Mouse (Mus musculus) liver, embryonic 14.5 days (tissue): ENCODE data around the gene Ptpdc1. TPM values are rescaled to one million over a fixed set of nuclear protein-coding genes. Genes with fewer than 3 reads are reported as not detected.

Source experiments
- ATAC-seq: fragments of 200-750 bp; cut with Nextera tagmentation; 2 replicates; pipeline ENCODE4 v1.8.0; 2017; ENCODE audit warnings: moderate number of reproducible peaks, mild to moderate bottlenecking, moderate library complexity; ENCODE audit not compliant: insufficient read depth
- DNase-seq, 3 experiments: peaks; one replicate each; pipeline ENCODE4 v3.0.0-alpha.2; 2012 to 2013; ENCODE audit warnings: low read depth in 3 of 3, low spot score in 3 of 3
- H3K27ac ChIP-seq: fragments of 300-500 bp; sonication (generic); 2 replicates; pipeline ENCODE4 v1.5.1; 2014; ENCODE audit warnings: moderate library complexity, mild to moderate bottlenecking, control low read depth, inconsistent platforms
- H3K27me3 ChIP-seq: fragments of 300-500 bp; sonication (generic); 2 replicates; pipeline ENCODE4 v1.6.1; 2014; ENCODE audit warnings: mild to moderate bottlenecking, low read length, moderate library complexity; ENCODE audit not compliant: control insufficient read depth, insufficient read depth
- H3K36me3 ChIP-seq: fragments of 300-500 bp; sonication (generic); replicated peaks from 2 replicates; pipeline ENCODE4 v1.6.1; 2014; ENCODE audit warnings: low read depth; ENCODE audit not compliant: control insufficient read depth, insufficient read depth
- H3K4me1 ChIP-seq, 2 experiments: fragments of 200-500 bp in 1 of 2; fragments of 300-500 bp in 1 of 2; sonication (generic) in 1 of 2; replicated peaks; 2 replicates each; pipeline ENCODE4 v1.6.1; 2012 to 2014; ENCODE audit warnings: antibody characterized with exemption in 1 of 2, inconsistent platforms in 1 of 2, low read length in 1 of 2; ENCODE audit not compliant: control insufficient read depth in 2 of 2, insufficient read depth in 2 of 2
- H3K4me2 ChIP-seq: fragments of 300-500 bp; sonication (generic); 2 replicates; pipeline ENCODE4 v1.6.1; 2014; ENCODE audit warnings: low read depth, mild to moderate bottlenecking, control low read depth, moderate library complexity
- H3K4me3 ChIP-seq, 2 experiments: fragments of 200-500 bp in 1 of 2; fragments of 300-500 bp in 1 of 2; sonication (generic) in 1 of 2; 2 replicates each; pipeline ENCODE4 v1.5.1; 2012 to 2014; ENCODE audit warnings: low read depth in 2 of 2, low read length in 2 of 2, mild to moderate bottlenecking in 2 of 2, control low read depth in 1 of 2, inconsistent platforms in 1 of 2, moderate library complexity in 1 of 2; ENCODE audit not compliant: insufficient read depth in 1 of 2
- H3K9ac ChIP-seq: fragments of 300-500 bp; sonication (generic); replicated peaks from 2 replicates; pipeline ENCODE4 v1.6.1; 2014; ENCODE audit warnings: mild to moderate bottlenecking, control low read depth, moderate library complexity
- H3K9me3 ChIP-seq: fragments of 300-500 bp; sonication (generic); 2 replicates; pipeline ENCODE4 v1.6.1; 2016; ENCODE audit warnings: low read length, mixed read lengths; ENCODE audit not compliant: control insufficient read depth
- CTCF ChIP-seq: IDR thresholded peaks from 2 replicates; pipeline ENCODE4 v1.5.1; 2016; ENCODE audit warnings: antibody characterized with exemption, low read depth, control low read depth
- EP300 ChIP-seq: IDR thresholded peaks from 2 replicates; pipeline ENCODE4 v1.6.1; 2016; ENCODE audit warnings: antibody characterized with exemption, low read depth
- WGBS: fragments of 180-500 bp; shearing (Covaris S2); extraction: QIAGEN DNeasy Blood & Tissue Kit; methylation state at CpG from one replicate; pipeline ENCODE4 v1.1.7; 2014; ENCODE audit not compliant: insufficient replicate concordance; 5-methylcytosine and 5-hydroxymethylcytosine counted together
- polyA plus RNA-seq, 2 experiments: library from polyadenylated mRNA; depleted of rRNA in 1 of 2; stranded (reverse) in 1 of 2; unstranded in 1 of 2; fragments of >200 nt; fragmentation: Nextera tagmentation in 1 of 2; extraction: Ambion mirVana in 1 of 2; gene quantifications; 2 replicates each; pipeline versions ENCODE4 v1.2.1 to v1.2.3; 2012 to 2014

The Ptpdc1 gene
- polyA plus RNA-seq, 2 experiments, result 0.27 to 0.33 TPM

- no peak overlapping the region for H3K4me3 ChIP-seq
- no peak for ATAC-seq
- H3K36me3 ChIP-seq, result no peaks in the 10 kb centered on the region
- no peak for TF ChIP-seq EP300
- TF ChIP-seq CTCF, result no peak
- no peak for DNase-seq
- H3K4me2 ChIP-seq, result no peak overlapping the region
- H3K27me3 ChIP-seq, result peaks cover 100% of the 10 kb centered on the region
- 8% methylated on average over 7 of the region's 7 CpGs for WGBS
- H3K4me1 ChIP-seq, result no peaks in the 10 kb centered on the region
- H3K9me3 ChIP-seq, result no peaks in the 10 kb centered on the region
- H3K9ac ChIP-seq, result no peak overlapping the region
- no peak overlapping the region for H3K27ac ChIP-seq
Observed at GRCm38 (mm10) chr13:48663988-48664339, 38.5 kb upstream of the Ptpdc1 start.

- Histone ChIP-seq H3K27me3 (peaks cover 100% of the 10 kb centered on the region), H3K36me3 (no peaks in the 10 kb centered on the region), H3K27ac (no peak overlapping the region), H3K4me3 (peak overlapping the region in 1 of 2 experiments; percentile 26; a peak in 2 of 4 replicates), H3K4me2 (no peak overlapping the region), H3K9me3 (no peaks in the 10 kb centered on the region), H3K4me1 (no peaks in the 10 kb centered on the region), H3K9ac (no peak overlapping the region)
- WGBS, result 3% methylated on average over 53 of the region's 54 CpGs
- DNase-seq (no peak), ATAC-seq (no peak)
- TF ChIP-seq EP300 (no peak), CTCF (no peak)
Observed at GRCm38 (mm10) chr13:48663211-48663987, 37.9 kb upstream of the Ptpdc1 start.

DNA sequence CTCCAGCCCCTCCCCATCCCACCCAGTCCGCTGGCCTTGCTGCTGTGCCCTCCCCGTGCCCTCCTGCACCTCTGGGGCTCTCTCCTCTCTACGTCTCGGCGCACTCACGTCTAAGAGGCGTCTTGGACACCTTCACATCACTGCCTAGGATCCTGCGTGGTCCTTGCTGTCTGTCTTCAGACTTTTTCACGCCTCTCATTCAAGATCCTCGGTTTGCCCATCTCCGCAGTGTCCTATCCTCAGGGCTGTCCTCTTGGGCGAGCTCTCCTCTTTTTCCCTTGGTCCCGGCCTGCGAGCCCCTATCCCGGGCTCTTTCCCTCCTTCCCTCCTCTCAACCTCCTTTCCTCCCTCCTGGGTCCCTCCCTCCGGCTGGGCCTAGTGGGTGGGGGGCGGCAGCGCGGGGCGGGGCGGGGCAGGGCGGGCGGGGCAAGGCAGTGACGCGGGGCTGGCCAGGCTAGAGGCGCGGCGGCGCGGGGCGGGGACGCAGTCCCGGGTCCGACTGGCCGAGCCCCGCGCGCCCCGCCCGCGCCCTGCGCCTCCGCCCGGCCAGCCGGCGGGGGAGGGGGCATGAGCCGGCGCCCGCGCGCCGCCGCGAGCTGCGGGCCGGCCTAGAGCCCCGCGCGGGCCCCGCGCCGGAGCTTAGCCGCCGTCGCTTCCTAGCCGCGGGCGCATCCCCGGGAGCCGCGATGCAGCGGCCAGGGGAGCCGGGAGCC is 37.1 kb upstream of the Ptpdc1 start, which contains the start of gene Barx1:
Gene Barx1, plus strand, starts transcription at position 568 of the 713 bp plus-strand sequence.
- no peaks in the 10 kb centered on the region for H3K4me1 ChIP-seq
- no peak within 1 kb of the TSS for H3K4me2 ChIP-seq
- DNase-seq, result no peak
- peak within 1 kb of the TSS in 1 of 2 experiments; percentile 26; a peak in 2 of 4 replicates for H3K4me3 ChIP-seq
- no peak for TF ChIP-seq CTCF
- TF ChIP-seq EP300, result no peak
- ATAC-seq, result no peak
- H3K27ac ChIP-seq, result no peak within 1 kb of the TSS
- H3K9me3 ChIP-seq, result no peaks in the 10 kb centered on the region
- no peak within 1 kb of the TSS for H3K9ac ChIP-seq
- H3K27me3 ChIP-seq, result peaks cover 100% of the 10 kb centered on the region
- 1% methylated on average over 55 of the region's 73 CpGs for WGBS
- no peaks in the 10 kb centered on the region for H3K36me3 ChIP-seq

- ATAC-seq (no peak), DNase-seq (no peak)
- H3K9ac ChIP-seq, result no peak overlapping the region
- WGBS, result 0% methylated on average over 1 of the region's 1 CpGs
- TF ChIP-seq EP300, result no peak
- TF ChIP-seq CTCF, result no peak
- no peak overlapping the region for H3K4me2 ChIP-seq
- no peak overlapping the region for H3K27ac ChIP-seq
- H3K4me3 ChIP-seq, result no peak overlapping the region
- H3K4me1 ChIP-seq, result no peaks in the 10 kb centered on the region
- no peaks in the 10 kb centered on the region for H3K36me3 ChIP-seq
- H3K27me3 ChIP-seq, result peaks cover 100% of the 10 kb centered on the region
- no peaks in the 10 kb centered on the region for H3K9me3 ChIP-seq
Observed at GRCm38 (mm10) chr13:48661561-48661960, 36.1 kb upstream of the Ptpdc1 start.

GRCm38 (mm10) chr13:48660741-48661140 is 35.3 kb upstream of the Ptpdc1 start:
- ATAC-seq (no peak), DNase-seq (no peak)
- Histone ChIP-seq H3K27me3 (peaks cover 100% of the 10 kb centered on the region), H3K36me3 (no peaks in the 10 kb centered on the region), H3K27ac (no peak overlapping the region), H3K4me2 (no peak overlapping the region), H3K9me3 (no peaks in the 10 kb centered on the region), H3K4me3 (no peak overlapping the region), H3K4me1 (no peaks in the 10 kb centered on the region), H3K9ac (no peak overlapping the region)
- TF ChIP-seq CTCF, result no peak
- TF ChIP-seq EP300, result no peak
- 13% methylated on average over 6 of the region's 6 CpGs for WGBS
